ENCODE assay signal across 11 mouse cellular contexts in the genomic region with DNA sequence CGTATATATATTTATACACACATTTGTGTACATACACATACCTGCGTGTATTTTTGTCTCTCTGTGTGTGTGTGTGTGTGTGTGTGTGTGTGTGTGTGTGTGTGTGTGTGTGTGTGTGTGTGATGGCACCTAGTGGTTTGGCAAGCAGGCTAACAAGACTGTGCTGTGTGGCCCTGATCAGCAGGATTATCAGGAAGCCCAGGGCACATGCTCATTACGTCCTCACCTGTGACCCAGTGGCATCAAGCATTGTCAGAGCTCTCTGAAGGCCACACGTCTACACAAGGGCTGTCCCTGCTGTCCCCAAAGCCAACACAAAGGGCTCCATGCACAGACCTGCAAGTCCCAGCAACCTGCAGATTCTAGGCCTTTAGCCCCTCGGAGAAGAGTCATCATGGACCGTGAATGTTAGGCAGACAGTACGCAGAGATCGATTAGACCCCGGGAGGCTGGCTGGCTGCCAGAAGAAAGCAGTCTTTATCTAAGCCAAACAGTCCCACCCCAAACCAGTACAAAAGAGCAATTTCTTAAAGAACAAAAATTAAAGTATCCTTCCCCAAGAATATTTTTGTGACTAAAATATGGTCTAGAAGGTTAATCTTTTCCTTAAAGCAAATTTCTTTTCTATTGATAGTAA. TPM values are rescaled to one million over a fixed set of nuclear protein-coding genes. Genes with fewer than 3 reads are reported as not detected.
DNase-seq lines count a peak whose midpoint lies in the region; ATAC-seq lines count a peak whose summit lies in the region.
"Had no signal": no experiment of that assay in that cellular context is flagged by ENCODE, and none has a peak within 500 bp of the region (broad histone marks: within the 10 kb centered on the region; RNA-seq: fewer than 3 reads in every experiment).

No protein-coding gene starts in this region.

- no peak for DNase-seq in heart, embryonic 10.5 days (ENCODE audit: low spot score)
- no peak for DNase-seq in heart, adult 9 months (ENCODE audit: low spot score in 2 of 2)
- no peak for DNase-seq in neural tube, embryonic 10.5 days (ENCODE audit: extremely low spot score, low spot score)
- no peak for DNase-seq in kidney, adult 18-20 months
- DNase-seq in cerebellum, adult 9-10 months = no peak
- DNase-seq: gastrocnemius, postnatal 14 days; kidney, adult 9 months; lung, postnatal 10 days had no signal

- H3K27ac ChIP-seq in heart, embryonic 10.5 days = peak overlapping the region; percentile 59; the same call in 1 of the 2 replicates
- 0 out of 2 replicates have a peak overlapping the region, but pooled peaks have one; percentile 42 for H3K27ac ChIP-seq in neural tube, embryonic 13.5 days (replicated peaks)
- no peak overlapping the region for H3K27ac ChIP-seq in liver, embryonic 12.5 days
- H3K27ac ChIP-seq: limb, embryonic 10.5 days had no signal

- no peak overlapping the region for H3K4me3 ChIP-seq in heart, embryonic 10.5 days
- H3K4me3 ChIP-seq in neural tube, embryonic 13.5 days = no peak overlapping the region
- no peak overlapping the region for H3K4me3 ChIP-seq in liver, embryonic 12.5 days
- H3K4me3 ChIP-seq: limb, embryonic 10.5 days had no signal

- no peak overlapping the region for H3K4me2 ChIP-seq in neural tube, embryonic 13.5 days
- no peak overlapping the region for H3K4me2 ChIP-seq in liver, embryonic 12.5 days

- 50% methylated on average over 9 of the region's 9 CpGs for WGBS in heart, embryonic 10.5 days
- WGBS in neural tube, embryonic 13.5 days = 49% methylated on average over 9 of the region's 9 CpGs
- WGBS in liver, embryonic 12.5 days (ENCODE audit: insufficient replicate concordance) = 39% methylated on average over 9 of the region's 9 CpGs

- H3K27me3 ChIP-seq in heart, embryonic 10.5 days (ENCODE audit: insufficient read depth, poor library complexity, severe bottlenecking) = no peaks in the 10 kb centered on the region
- no peaks in the 10 kb centered on the region for H3K27me3 ChIP-seq in neural tube, embryonic 13.5 days
- no peaks in the 10 kb centered on the region for H3K27me3 ChIP-seq in liver, embryonic 12.5 days (replicated peaks)

- H3K4me1 ChIP-seq in heart, embryonic 10.5 days = peaks cover 59% of the 10 kb centered on the region
- H3K4me1 ChIP-seq in neural tube, embryonic 13.5 days (replicated peaks) = peaks cover 46% of the 10 kb centered on the region
- peaks cover 44% of the 10 kb centered on the region for H3K4me1 ChIP-seq in liver, embryonic 12.5 days

- no peak overlapping the region for H3K9ac ChIP-seq in neural tube, embryonic 13.5 days
- no peak overlapping the region for H3K9ac ChIP-seq in liver, embryonic 12.5 days

- no peaks in the 10 kb centered on the region for H3K36me3 ChIP-seq in heart, embryonic 10.5 days
- H3K36me3 ChIP-seq in neural tube, embryonic 13.5 days = no peaks in the 10 kb centered on the region
- no peaks in the 10 kb centered on the region for H3K36me3 ChIP-seq in liver, embryonic 12.5 days
- H3K36me3 ChIP-seq: limb, embryonic 10.5 days had no signal

- no peak for ATAC-seq in neural tube, embryonic 13.5 days (ENCODE audit: low read depth)
- ATAC-seq in liver, embryonic 12.5 days = peak; percentile 70; the same call in 1 of the 2 replicates

- no peaks in the 10 kb centered on the region for H3K9me3 ChIP-seq in heart, embryonic 10.5 days
- no peaks in the 10 kb centered on the region for H3K9me3 ChIP-seq in neural tube, embryonic 13.5 days
- H3K9me3 ChIP-seq in liver, embryonic 12.5 days (replicated peaks) = no peaks in the 10 kb centered on the region
- H3K9me3 ChIP-seq: limb, embryonic 10.5 days had no signal

RNA-seq across cellular contexts. Expression of a gene that starts 52.6 kb away (rescaled TPM):
- 71.2 and 98.1 TPM in 2 replicates for polyA plus RNA-seq in heart, embryonic 10.5 days (2016; fragmentation: Nextera tagmentation; extraction: Ambion mirVana)
- 105 and 117 TPM in 2 replicates for polyA plus RNA-seq in neural tube, embryonic 13.5 days (2015; fragmentation: Nextera tagmentation; extraction: Ambion mirVana)
- polyA plus RNA-seq in liver, embryonic 12.5 days (2016; fragmentation: Nextera tagmentation; extraction: Ambion mirVana) = 34.3 and 35.1 TPM in 2 replicates
